Mouse (Mus musculus) lung, postnatal 0 days (tissue): ENCODE data around the gene Fn3k. TPM values are rescaled to one million over a fixed set of nuclear protein-coding genes. Genes with fewer than 3 reads are reported as not detected.
A peak's percentile ranks its signal among the peaks of the same experiment; 100 is the strongest.

Experiments used
- ATAC-seq: fragments of 200-750 bp; cut with Nextera tagmentation; 2 replicates; pipeline ENCODE4 v1.8.0; 2017; ENCODE audit warnings: moderate library complexity
- DNase-seq: peaks from one replicate; pipeline ENCODE4 v3.0.0-alpha.2; 2016; ENCODE audit warnings: low spot score
- H3K27ac ChIP-seq: fragments of 300-500 bp; sonication (generic); 2 replicates; pipeline ENCODE4 v1.5.1; 2014; ENCODE audit warnings: antibody characterized with exemption, mild to moderate bottlenecking, low read length, mixed read lengths
- H3K27me3 ChIP-seq: fragments of 300-500 bp; sonication (generic); replicated peaks from 2 replicates; pipeline ENCODE4 v1.6.1; 2014; ENCODE audit warnings: low read length, mixed read lengths; ENCODE audit not compliant: insufficient read depth
- H3K36me3 ChIP-seq: fragments of 300-500 bp; sonication (generic); 2 replicates; pipeline ENCODE4 v1.6.1; 2014; ENCODE audit warnings: low read length, mixed read lengths; ENCODE audit not compliant: insufficient read depth
- H3K4me1 ChIP-seq: fragments of 300-500 bp; sonication (generic); 2 replicates; pipeline ENCODE4 v1.6.1; 2014; ENCODE audit warnings: antibody characterized with exemption, low read depth, low read length, mixed read lengths; ENCODE audit not compliant: insufficient read depth
- H3K4me2 ChIP-seq: fragments of 300-500 bp; sonication (generic); replicated peaks from 2 replicates; pipeline ENCODE4 v1.6.1; 2014; ENCODE audit warnings: low read depth, mild to moderate bottlenecking, low read length, moderate library complexity, mixed read lengths
- H3K4me3 ChIP-seq: fragments of 300-500 bp; sonication (generic); 2 replicates; pipeline ENCODE4 v1.5.1; 2014; ENCODE audit warnings: low read depth, low read length
- H3K9ac ChIP-seq: fragments of 300-500 bp; sonication (generic); replicated peaks from 2 replicates; pipeline ENCODE4 v1.6.1; 2014; ENCODE audit warnings: low read depth, mild to moderate bottlenecking
- H3K9me3 ChIP-seq: fragments of 300-500 bp; sonication (generic); 2 replicates; pipeline ENCODE4 v1.6.1; 2016; ENCODE audit warnings: low read length, mixed read lengths
- CTCF ChIP-seq: IDR thresholded peaks from 2 replicates; pipeline ENCODE4 v1.5.1; 2016; ENCODE audit warnings: antibody characterized with exemption, mild to moderate bottlenecking
- EP300 ChIP-seq: IDR thresholded peaks from 2 replicates; pipeline ENCODE4 v1.6.1; 2016; ENCODE audit warnings: antibody characterized with exemption, mild to moderate bottlenecking, control low read depth
- WGBS: fragments of 180-500 bp; shearing (Covaris S2); extraction: QIAGEN DNeasy Blood & Tissue Kit; methylation state at CpG from one replicate; pipeline ENCODE4 v1.1.7; 2014; 5-methylcytosine and 5-hydroxymethylcytosine counted together
- polyA plus RNA-seq: library from polyadenylated mRNA; unstranded; fragments of >200 nt; fragmentation: Nextera tagmentation; extraction: Ambion mirVana; gene quantifications from 2 replicates; pipeline ENCODE4 v1.2.1, GENCODE M21; 2015

Gene Fn3k
- polyA plus RNA-seq: 0.81 and 1.3 TPM in 2 replicates

- Histone ChIP-seq H3K4me3 (peak within 1 kb of the TSS; percentile 36), H3K9me3 (no peaks in the 10 kb centered on the region), H3K27me3 (no peaks in the 10 kb centered on the region), H3K4me1 (peaks cover 5% of the 10 kb centered on the region), H3K36me3 (no peaks in the 10 kb centered on the region), H3K27ac (no peak within 1 kb of the TSS), H3K4me2 (peak within 1 kb of the TSS; percentile 65), H3K9ac (0 out of 2 replicates have a peak within 1 kb of the TSS, but pooled peaks have one; percentile 23)
- 6% methylated on average over 30 of the region's 30 CpGs for WGBS
- TF ChIP-seq EP300: no peak
- TF ChIP-seq CTCF: no peak
- ATAC-seq (peak; percentile 96), DNase-seq (peak; percentile 90)
Observed at GRCm38 (mm10) chr11:121434156-121435155, at the start of gene Fn3k. Fn3k (plus strand) TSS chr11:121434913.

- Histone ChIP-seq H3K27ac (no peak within 1 kb of the TSS), H3K4me2 (peak within 1 kb of the TSS; percentile 77), H3K27me3 (no peaks in the 10 kb centered on the region), H3K9me3 (no peaks in the 10 kb centered on the region), H3K9ac (0 out of 2 replicates have a peak within 1 kb of the TSS, but pooled peaks have one; percentile 6), H3K4me3 (peak within 1 kb of the TSS; percentile 53), H3K4me1 (no peaks in the 10 kb centered on the region), H3K36me3 (no peaks in the 10 kb centered on the region)
- no peak for TF ChIP-seq EP300
- TF ChIP-seq CTCF: peak; percentile 10; the same call in 1 of the 2 replicates
- ATAC-seq (peak; percentile 99), DNase-seq (peak; percentile 99)
- WGBS: under 1% methylated on average over 45 of the region's 61 CpGs
Observed at GRCm38 (mm10) chr11:121387750-121388553, 46.8 kb upstream of the Fn3k start, which contains the start of gene Rab40b. Rab40b (minus strand) TSS chr11:121388251.

DNA sequence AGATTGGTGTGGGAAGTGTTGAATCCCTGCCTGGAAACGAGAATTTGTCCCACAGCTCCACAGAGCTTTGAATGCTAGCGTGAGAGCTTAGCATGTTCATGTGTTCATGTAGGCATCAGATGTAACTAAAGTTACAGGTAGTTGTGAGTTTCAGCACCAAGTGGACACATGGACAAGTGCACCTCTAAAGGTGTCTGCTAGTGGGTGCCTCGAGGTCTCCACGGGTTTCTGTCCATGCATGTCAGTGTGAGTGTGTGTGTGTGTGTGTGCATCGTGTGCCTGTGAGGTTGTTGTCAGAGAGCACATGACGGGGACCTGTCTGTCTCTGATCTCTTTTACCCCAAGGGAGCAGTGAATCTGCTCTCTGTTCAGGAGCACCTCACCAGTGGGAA, 46.2 kb upstream of the Fn3k start:
- H3K4me3 ChIP-seq: no peak overlapping the region
- no peaks in the 10 kb centered on the region for H3K36me3 ChIP-seq
- no peak for ATAC-seq
- peak overlapping the region; percentile 77 for H3K4me2 ChIP-seq
- WGBS: 8% methylated on average over 6 of the region's 6 CpGs
- no peak overlapping the region for H3K9ac ChIP-seq
- no peak overlapping the region for H3K27ac ChIP-seq
- H3K9me3 ChIP-seq: no peaks in the 10 kb centered on the region
- H3K27me3 ChIP-seq: no peaks in the 10 kb centered on the region
- no peak for DNase-seq
- TF ChIP-seq EP300 (no peak), CTCF (no peak)
- no peaks in the 10 kb centered on the region for H3K4me1 ChIP-seq

DNA sequence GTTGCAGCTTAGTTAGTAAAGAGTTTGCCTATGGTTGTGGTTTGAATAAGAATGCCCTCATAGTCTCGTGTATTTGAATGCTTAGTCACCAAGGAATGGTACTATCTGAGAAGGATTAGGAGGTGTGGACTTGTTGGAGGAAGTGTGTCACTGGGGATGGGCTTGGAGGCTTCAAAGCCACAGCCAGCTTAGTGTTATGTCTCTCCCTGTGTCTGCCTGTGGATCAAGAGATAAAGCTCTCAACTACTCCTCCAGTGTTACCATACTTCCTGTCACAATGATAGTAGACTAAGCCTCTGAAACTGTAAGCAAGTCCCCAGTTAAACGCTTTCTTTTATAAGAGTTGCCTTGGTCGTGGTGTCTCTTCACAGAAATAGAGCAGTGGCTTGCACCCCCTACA, 43.9 kb upstream of the Fn3k start:
- no peak for DNase-seq
- H3K4me3 ChIP-seq: no peak overlapping the region

DNA sequence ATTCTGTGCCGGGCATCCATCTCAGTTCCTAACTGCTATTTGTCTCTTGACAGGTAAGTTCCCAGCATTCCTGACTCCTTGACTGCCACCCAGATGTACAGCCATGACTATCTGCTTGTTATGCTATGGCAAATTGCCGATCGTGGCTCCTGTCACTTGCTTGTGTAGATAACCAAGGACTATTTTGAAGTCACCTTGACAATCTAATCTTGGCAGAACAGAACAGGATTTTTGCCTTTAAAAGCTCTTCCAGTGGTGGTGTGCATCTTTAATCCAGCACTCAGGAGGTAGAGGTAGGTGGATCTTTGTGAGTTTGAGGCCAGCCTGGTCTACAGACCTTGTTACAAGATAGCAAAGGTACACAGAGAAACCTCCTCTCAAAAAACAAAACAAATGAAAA, 42.3 kb upstream of the Fn3k start:
- H3K27ac ChIP-seq: no peak overlapping the region
- H3K9ac ChIP-seq: no peak overlapping the region
- 84% methylated on average over 3 of the region's 3 CpGs for WGBS
- no peak overlapping the region for H3K4me2 ChIP-seq
- no peaks in the 10 kb centered on the region for H3K27me3 ChIP-seq
- no peak overlapping the region for H3K4me3 ChIP-seq
- no peaks in the 10 kb centered on the region for H3K9me3 ChIP-seq
- no peaks in the 10 kb centered on the region for H3K36me3 ChIP-seq
- no peak for TF ChIP-seq CTCF
- TF ChIP-seq EP300: no peak
- DNase-seq (no peak), ATAC-seq (no peak)
- H3K4me1 ChIP-seq: no peaks in the 10 kb centered on the region

More for the DNA sequence above, 43.9 kb upstream of the Fn3k start:
- H3K36me3 ChIP-seq: no peaks in the 10 kb centered on the region
- H3K27me3 ChIP-seq: no peaks in the 10 kb centered on the region
- no peak overlapping the region for H3K9ac ChIP-seq
- TF ChIP-seq EP300 (no peak), CTCF (no peak)
- no peaks in the 10 kb centered on the region for H3K9me3 ChIP-seq
- WGBS: 68% methylated on average over 3 of the region's 3 CpGs
- ATAC-seq: no peak
- H3K4me2 ChIP-seq: no peak overlapping the region
- no peaks in the 10 kb centered on the region for H3K4me1 ChIP-seq
- no peak overlapping the region for H3K27ac ChIP-seq
